Mouse (Mus musculus) Patski (cell line): ENCODE results near the gene Mdfi. TPM values are rescaled to one million over a fixed set of nuclear protein-coding genes. Genes with fewer than 3 reads are reported as not detected.

Source experiments
- ATAC-seq: fragments of 100-300 bp; one replicate; pipeline ENCODE4 v1.8.0; 2021
- CTCF ChIA-PET: fragments of 350-600 bp; sonication (Branson Sonifier 250); formaldehyde crosslinking; loops from one replicate; lab custom pipeline; 2022; ENCODE audit warnings: inconsistent platforms; lab: Charles Lee
- POLR2A ChIA-PET: fragments of 350-600 bp; sonication (Branson Sonifier 250); formaldehyde crosslinking; loops from one replicate; lab custom pipeline; 2022; ENCODE audit warnings: antibody characterized with exemption, inconsistent platforms; lab: Charles Lee
- DNase-seq: peaks from one replicate; pipeline ENCODE4 v3.0.0-alpha.2; 2011; ENCODE audit warnings: low read depth, low spot score
- H3K27me3 ChIP-seq: fragments of 371-371 bp; one replicate; pipeline ENCODE4 v1.5.1; 2021
- CTCF ChIP-seq: fragments of 100-300 bp; IDR thresholded peaks from one replicate; pipeline ENCODE4 v1.5.1; 2021
- in situ Hi-C: fragments of 300-500 bp; cut with MboI; formaldehyde crosslinking; loops from 3 replicates; pipeline ENCODE4 v1.11.1; 2018; ENCODE audit warnings: low pct_unique_long_range_greater_than_20kb, mixed read lengths
- polyA plus RNA-seq: library from polyadenylated mRNA; unstranded; gene quantifications from one replicate; pipeline ENCODE4 v1.2.3, GENCODE M21; 2021

Gene Mdfi
- not detected for polyA plus RNA-seq

DNA sequence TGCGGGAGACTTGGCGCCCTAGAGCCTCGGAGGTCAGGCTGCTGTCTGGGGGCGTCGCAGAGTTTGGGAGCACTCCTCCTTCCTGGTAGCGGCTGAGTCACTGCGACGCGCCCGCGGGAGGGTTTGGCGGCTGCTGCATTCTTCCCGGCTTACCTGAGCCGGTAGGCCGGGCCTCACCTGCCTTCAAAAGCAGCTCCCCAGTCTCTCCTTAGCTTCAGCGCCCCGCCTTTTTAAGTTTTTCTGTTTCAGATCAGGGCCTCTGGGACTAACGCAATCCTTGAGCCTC lies at the start of gene Mdfi:
Gene Mdfi (minus strand): TSS at position 210 of the 286 bp plus-strand sequence.
- TF ChIP-seq CTCF: no peak
- in situ Hi-C loops: no loop called here
- DNase-seq (no peak), ATAC-seq (no peak)
- POLR2A ChIA-PET: interaction anchor here (0.6 kb wide), 1 partner anchor 11 kb away, joined by 3 read pairs; no protein-coding TSS in a partner anchor
- CTCF ChIA-PET: interaction anchor here (1.3 kb wide), 1 partner anchor 8 kb away, joined by 4 read pairs; no protein-coding TSS in a partner anchor
- peaks cover 14% of the 10 kb centered on the region for H3K27me3 ChIP-seq

DNA sequence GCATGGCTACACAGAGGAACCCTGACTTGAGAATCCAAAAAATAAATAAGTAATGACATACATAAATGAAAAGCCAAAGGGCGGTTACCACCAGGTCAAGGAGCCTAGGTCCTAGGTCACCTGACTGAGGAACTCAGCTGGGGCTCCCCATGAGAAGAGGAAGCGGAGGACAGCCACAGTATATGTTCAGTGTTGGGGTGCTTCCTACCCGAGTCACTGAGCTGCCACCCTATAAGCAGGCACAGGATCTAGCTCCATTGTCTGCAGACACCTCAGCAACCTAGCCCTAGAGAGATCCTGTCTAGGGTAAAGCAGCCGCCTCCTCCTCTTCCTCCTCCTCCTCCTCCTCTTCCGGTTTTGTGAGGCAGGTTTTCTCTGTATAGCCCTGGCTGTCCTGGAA lies 48.6 kb upstream of the Mdfi start:
- ChIA-PET POLR2A (no interaction called here), CTCF (no interaction called here)
- TF ChIP-seq CTCF: no peak
- ATAC-seq: no peak
- no peaks in the 10 kb centered on the region for H3K27me3 ChIP-seq
- no peak for DNase-seq
- in situ Hi-C loops: loop anchor here (10.0 kb wide), 1 partner anchor 162 kb away; no protein-coding TSS in a partner anchor

DNA sequence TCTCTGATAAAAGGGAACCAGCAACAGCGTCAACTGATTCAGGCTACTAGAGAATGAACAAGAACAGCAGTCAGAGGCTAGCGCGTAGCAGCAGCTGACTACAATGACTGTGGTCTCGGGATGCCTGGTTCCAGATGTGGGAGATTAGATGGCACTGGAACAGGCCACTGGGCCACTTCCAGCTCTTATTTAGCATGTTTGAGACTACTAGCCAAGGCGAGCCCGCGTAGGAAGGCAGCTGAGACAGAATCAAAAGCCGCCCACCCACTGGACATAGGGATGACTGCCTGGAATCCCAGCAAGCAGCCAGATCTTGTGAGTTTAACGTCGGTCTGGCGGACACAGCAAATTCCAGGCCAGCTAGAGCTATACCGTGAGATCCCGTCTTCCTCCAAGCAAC lies 46.8 kb upstream of the Mdfi start:
- no peak for DNase-seq
- in situ Hi-C loops: loop anchor here (10.0 kb wide), 1 partner anchor 163 kb away; no protein-coding TSS in a partner anchor
- POLR2A ChIA-PET: interaction anchor here (0.6 kb wide), 1 partner anchor 21 kb away, joined by 3 read pairs; no protein-coding TSS in a partner anchor
- CTCF ChIA-PET: no interaction called here
- no peak for TF ChIP-seq CTCF
- ATAC-seq: no peak
- no peaks in the 10 kb centered on the region for H3K27me3 ChIP-seq

DNA sequence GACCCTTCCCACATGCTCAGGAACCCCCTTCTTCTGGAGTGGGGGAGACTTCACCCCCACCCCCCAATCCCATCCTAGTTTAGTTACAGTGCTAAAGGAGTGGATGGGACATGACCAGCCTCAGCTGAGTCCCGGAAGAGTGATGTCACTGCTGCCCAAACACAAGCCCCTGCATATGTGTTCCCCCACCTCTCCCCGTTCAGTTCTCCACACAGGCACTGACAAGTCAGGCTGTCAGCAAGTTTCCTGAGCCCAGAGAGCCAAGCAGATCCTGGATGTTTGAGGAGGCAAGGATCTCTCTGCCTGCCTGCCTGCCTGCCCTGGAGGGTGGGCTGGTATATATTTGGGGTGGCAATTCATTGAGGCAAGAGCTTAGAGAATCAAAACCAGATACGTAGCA lies 44.7 kb upstream of the Mdfi start:
- ATAC-seq (no peak), DNase-seq (no peak)
- TF ChIP-seq CTCF: no peak

DNA sequence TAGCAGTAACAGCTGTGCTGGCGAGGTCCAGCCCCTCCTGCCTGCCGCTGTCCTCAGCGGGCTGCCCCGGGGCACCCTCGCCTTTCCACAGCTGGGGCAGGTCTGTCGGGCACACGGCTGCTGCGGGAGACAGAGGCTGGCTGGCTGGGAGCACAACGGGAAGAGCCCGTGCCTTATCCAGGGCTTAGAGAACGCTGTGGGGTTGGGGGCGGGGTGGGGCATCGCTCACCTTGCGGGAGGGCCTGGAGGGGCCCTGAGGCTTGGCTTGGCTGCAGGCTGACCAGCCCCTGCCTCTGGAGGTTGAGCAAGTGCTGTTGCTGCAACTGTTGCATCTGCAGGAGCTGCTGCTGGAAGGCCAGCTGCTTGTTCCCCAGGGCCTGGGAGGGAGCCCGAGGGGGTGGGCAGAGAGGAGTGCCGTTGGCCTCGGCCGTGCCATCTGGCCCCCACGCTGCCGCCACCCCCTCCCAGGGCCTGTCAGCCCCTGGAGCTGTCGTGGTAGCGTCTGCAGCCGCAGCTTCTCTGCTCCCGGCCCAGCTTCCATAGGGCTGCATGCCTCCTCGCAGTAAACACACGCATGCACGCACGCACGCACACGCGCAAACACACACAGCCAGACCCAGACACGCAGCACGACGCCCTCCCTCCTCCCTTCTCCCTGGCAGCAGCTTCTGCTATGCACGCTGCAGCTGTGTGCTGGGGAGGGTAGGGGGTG lies 44.0 kb upstream of the Mdfi start:
- H3K27me3 ChIP-seq: no peaks in the 10 kb centered on the region
- CTCF ChIA-PET: no interaction called here
- in situ Hi-C loops: no loop called here
- POLR2A ChIA-PET: no interaction called here
- TF ChIP-seq CTCF: no peak
- no peak for ATAC-seq
- no peak for DNase-seq

More for the DNA sequence above, 44.7 kb upstream of the Mdfi start:
- in situ Hi-C loops: no loop called here
- H3K27me3 ChIP-seq: no peaks in the 10 kb centered on the region
- POLR2A ChIA-PET: no interaction called here
- CTCF ChIA-PET: no interaction called here

DNA sequence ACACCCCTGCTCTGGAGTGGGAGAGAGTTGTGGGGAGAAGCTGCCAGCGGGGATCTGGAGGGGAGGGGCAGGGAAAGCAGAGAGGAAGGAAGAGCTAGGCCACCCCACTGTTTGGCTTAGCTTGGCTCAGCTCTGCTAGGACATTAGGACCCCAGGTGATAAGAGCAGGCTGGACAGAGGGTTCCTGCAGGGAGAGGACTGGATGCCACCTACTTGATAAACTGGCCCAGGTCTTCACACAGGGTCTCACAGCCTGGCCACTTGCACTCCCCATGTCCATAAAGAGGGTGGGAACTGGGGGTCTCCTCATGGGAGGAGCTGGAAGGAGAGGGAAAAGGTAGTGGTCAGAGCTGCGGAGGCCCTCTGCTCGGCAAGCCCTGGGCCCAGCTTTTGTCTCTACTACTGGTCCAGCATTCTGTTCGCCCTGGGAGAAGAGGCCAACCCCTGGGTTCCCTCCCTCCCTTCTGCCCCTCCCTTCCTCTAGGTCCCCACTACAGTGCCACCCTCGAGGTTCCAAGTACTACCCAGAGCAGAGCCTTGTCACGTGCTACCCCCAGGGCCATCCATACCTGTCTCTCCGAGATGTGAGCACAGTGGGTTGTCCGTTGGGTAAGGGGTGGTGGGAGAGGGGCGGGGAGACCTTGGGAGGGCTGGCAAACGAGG lies 43.4 kb upstream of the Mdfi start:
- TF ChIP-seq CTCF: no peak
- DNase-seq (no peak), ATAC-seq (no peak)
- ChIA-PET CTCF (interaction anchor here (1.3 kb wide), 1 partner anchor 223 kb away, joined by 5 read pairs; no protein-coding TSS in a partner anchor), POLR2A (interaction anchor here (0.5 kb wide), 1 partner anchor 8 kb away, joined by 3 read pairs; no protein-coding TSS in a partner anchor)
- no peaks in the 10 kb centered on the region for H3K27me3 ChIP-seq
- in situ Hi-C loops: no loop called here

DNA sequence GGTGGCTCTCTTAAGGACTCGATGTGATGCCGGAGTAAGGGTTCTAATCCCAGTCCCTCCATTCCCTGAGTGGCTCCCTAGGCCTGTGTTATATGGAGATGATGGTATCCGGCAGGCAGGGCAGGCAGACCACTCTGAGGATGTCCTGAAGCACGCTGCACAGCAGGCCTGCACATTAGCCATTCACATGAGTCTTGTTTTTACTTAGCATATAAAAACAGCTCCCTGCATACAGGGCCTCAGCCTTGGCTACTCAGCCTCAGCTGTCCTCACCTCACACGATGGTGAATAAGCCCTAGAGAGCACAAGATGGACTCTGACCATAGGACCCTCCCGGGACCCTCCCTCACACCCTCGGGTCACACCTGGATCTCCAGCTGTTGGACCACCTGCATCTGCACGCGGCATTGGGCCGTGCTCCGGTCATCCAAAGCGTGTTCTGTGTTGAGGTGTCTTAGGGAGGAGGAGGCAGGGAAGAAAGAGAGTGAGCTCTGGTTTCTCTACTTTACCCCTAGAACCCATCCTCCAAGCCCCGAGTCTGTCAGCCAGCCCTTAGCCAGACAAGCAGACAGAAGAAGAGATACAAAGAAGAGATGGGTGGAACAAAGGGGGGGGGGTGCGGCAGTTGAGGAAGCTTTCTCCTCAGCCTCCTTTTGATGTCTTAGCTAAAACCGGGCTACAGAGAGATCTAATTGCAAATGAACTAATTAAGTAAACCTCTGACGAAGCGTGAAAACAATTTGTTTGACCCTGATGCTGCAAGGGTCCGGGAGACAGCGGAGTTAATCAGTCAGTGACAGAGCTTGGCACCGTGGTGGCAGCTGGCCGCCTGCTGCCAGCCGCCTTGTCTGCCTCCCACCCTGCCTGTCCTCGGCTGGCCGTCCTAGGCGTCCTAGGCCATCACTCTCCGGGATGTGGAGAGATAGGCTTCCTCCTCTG lies 42.6 kb upstream of the Mdfi start:
- ChIA-PET CTCF (interaction anchor here (1.3 kb wide), 1 partner anchor 224 kb away, joined by 5 read pairs; no protein-coding TSS in a partner anchor), POLR2A (interaction anchor here (0.5 kb wide), 1 partner anchor 8 kb away, joined by 3 read pairs; no protein-coding TSS in a partner anchor)
- no peak for DNase-seq
- no peak for TF ChIP-seq CTCF
- H3K27me3 ChIP-seq: no peaks in the 10 kb centered on the region
- ATAC-seq: no peak
- in situ Hi-C loops: no loop called here

DNA sequence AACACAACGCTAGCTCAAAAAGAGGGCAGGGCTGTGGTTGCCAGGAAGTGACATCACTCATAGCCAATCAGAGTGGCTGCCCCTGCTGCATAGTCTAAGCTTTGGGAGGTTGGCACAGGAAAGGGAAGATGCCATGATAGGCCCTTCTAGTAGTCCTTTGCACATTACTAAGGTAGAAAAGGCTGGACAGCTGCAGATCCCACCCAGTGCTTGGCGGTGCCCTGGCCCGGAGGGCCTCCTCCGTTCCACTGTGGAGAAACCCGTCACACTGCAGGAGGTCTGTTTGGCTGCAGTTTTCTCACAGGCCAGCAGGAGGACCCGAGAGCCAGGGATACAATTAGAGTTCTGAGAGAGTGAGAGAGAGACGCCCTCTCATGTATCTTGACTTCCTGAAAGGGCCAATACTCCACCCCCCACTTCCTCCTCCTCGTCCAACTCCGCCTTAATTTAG lies 38.9 kb upstream of the Mdfi start:
- DNase-seq (no peak), ATAC-seq (peak; percentile 59)
- TF ChIP-seq CTCF: no peak
- ChIA-PET CTCF (interaction anchor here (0.7 to 1.9 kb wide), 3 partner anchors 9 to 81 kb away, joined by 3 to 5 read pairs (median 4); no protein-coding TSS in a partner anchor), POLR2A (no interaction called here)
- in situ Hi-C loops: no loop called here
- no peaks in the 10 kb centered on the region for H3K27me3 ChIP-seq

DNA sequence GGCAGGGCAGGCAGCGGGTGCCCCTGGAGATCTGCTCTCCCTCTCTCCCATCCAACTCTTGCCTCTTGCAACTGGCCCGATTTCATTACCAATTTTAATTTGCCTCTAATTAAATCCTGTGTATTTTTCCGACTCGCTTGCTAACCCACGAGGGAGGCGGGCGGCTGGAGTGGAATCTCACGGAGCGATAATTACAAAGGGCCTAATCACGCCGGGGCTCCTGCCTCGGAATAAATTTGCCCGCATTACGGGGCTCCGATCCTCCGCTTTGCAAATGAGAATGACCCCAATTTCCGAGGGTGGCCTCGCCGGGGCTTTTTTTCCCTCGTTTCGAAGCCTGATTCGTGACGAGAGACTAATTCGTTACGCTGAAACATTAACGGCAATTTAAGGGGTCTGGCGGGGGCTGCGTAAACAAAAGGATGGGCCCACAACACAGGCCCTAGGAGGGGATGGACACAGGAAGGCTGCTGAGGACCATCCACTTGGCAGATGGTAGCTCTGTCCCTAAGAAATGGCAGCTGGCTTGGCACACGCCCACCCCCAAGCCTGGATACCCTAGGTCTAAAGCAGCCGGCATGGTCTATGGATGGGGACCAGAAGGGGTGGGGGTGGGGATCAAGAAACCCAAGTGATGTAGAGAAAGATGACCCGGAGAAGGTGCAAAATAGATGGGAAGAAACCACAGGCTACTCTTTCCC lies 38.0 kb upstream of the Mdfi start:
- in situ Hi-C loops: no loop called here
- no peak for TF ChIP-seq CTCF
- ChIA-PET POLR2A (no interaction called here), CTCF (interaction anchor here (0.7 to 1.9 kb wide), 3 partner anchors 8 to 80 kb away, joined by 3 to 5 read pairs (median 4); no protein-coding TSS in a partner anchor)
- no peak for ATAC-seq
- H3K27me3 ChIP-seq: no peaks in the 10 kb centered on the region
- no peak for DNase-seq
